In genomic region chr7:122595897-122596296, GRCm38 (mm10) we compare ENCODE assay signal across 18 mouse cellular contexts.
A peak's percentile ranks its signal among the peaks of the same experiment; 100 is the strongest.
DNase-seq lines count a peak whose midpoint lies in the region; ATAC-seq and TF ChIP-seq lines count a peak whose summit lies in the region.
"Had no signal": no experiment of that assay in that cellular context is flagged by ENCODE, and none has a peak within 500 bp of the region (broad histone marks: within the 10 kb centered on the region; RNA-seq: fewer than 3 reads in every experiment).

No protein-coding gene starts in this region.

- DNase-seq in heart, postnatal 0 days (ENCODE audit: low spot score): peak; percentile 31
- no peak for DNase-seq in heart, embryonic 10.5 days (ENCODE audit: low spot score)
- peak; percentile 41 for DNase-seq in retina, postnatal 1 day
- DNase-seq in retina, embryonic 14.5 days (ENCODE audit: low spot score): no peak
- peak; percentile 46 for DNase-seq in cerebellum, adult 9-10 months
- DNase-seq in mesoderm, embryonic 11.5 days (ENCODE audit: low read depth, low spot score): peak; percentile 19
- DNase-seq in thymus, adult 18-20 months: no peak
- DNase-seq: kidney, adult 18-20 months; kidney, postnatal 25 days; lung, postnatal 4 days; right cerebral cortex, adult 18-20 months had no signal

- TF ChIP-seq CTCF in heart, postnatal 0 days (IDR thresholded peaks at IDR 0.05; ENCODE audit: low read depth): no peak

- no peak overlapping the region for H3K4me3 ChIP-seq in heart, postnatal 0 days (ENCODE audit: low read depth, low read length)
- no peak overlapping the region for H3K4me3 ChIP-seq in heart, embryonic 10.5 days
- H3K4me3 ChIP-seq: embryonic facial prominence, embryonic 13.5 days; heart, embryonic 13.5 days; hindbrain, embryonic 15.5 days; left cerebral cortex, adult 2 months; liver, embryonic 15.5 days; midbrain, embryonic 12.5 days had no signal

- no peak overlapping the region for H3K4me2 ChIP-seq in heart, postnatal 0 days (ENCODE audit: low read depth, low read length)
- H3K4me2 ChIP-seq: embryonic facial prominence, embryonic 13.5 days; heart, embryonic 13.5 days; hindbrain, embryonic 15.5 days; liver, embryonic 15.5 days; midbrain, embryonic 12.5 days had no signal

- no peak overlapping the region for H3K9ac ChIP-seq in heart, postnatal 0 days (replicated peaks; ENCODE audit: low read depth, low read length)
- H3K9ac ChIP-seq: embryonic facial prominence, embryonic 13.5 days; heart, embryonic 13.5 days; hindbrain, embryonic 15.5 days; liver, embryonic 15.5 days; midbrain, embryonic 12.5 days had no signal

- ATAC-seq in heart, postnatal 0 days (ENCODE audit: insufficient read depth, low read depth): no peak
- ATAC-seq in inflammation-experienced regulatory T-cells, adult 6 months: no peak

- H3K4me1 ChIP-seq in heart, postnatal 0 days (ENCODE audit: control insufficient read depth, insufficient read depth): peaks cover 3% of the 10 kb centered on the region; the same call in 1 of the 2 replicates
- peaks cover 12% of the 10 kb centered on the region; the same call in 1 of the 2 replicates for H3K4me1 ChIP-seq in heart, embryonic 10.5 days
- H3K4me1 ChIP-seq: liver, embryonic 15.5 days; midbrain, embryonic 12.5 days had no signal

- H3K9me3 ChIP-seq in heart, postnatal 0 days (replicated peaks; ENCODE audit: control insufficient read depth, low read length): no peaks in the 10 kb centered on the region
- no peaks in the 10 kb centered on the region for H3K9me3 ChIP-seq in heart, embryonic 10.5 days
- H3K9me3 ChIP-seq: embryonic facial prominence, embryonic 13.5 days; heart, embryonic 13.5 days; hindbrain, embryonic 15.5 days; liver, embryonic 15.5 days; midbrain, embryonic 12.5 days had no signal

- no peaks in the 10 kb centered on the region for H3K27me3 ChIP-seq in heart, postnatal 0 days (ENCODE audit: control insufficient read depth, insufficient read depth, low read length)
- no peaks in the 10 kb centered on the region; the same call in 1 of the 2 replicates for H3K27me3 ChIP-seq in heart, embryonic 10.5 days (ENCODE audit: insufficient read depth, poor library complexity, severe bottlenecking)
- H3K27me3 ChIP-seq: embryonic facial prominence, embryonic 13.5 days; hindbrain, embryonic 15.5 days; liver, embryonic 15.5 days; midbrain, embryonic 12.5 days had no signal

- H3K27ac ChIP-seq in heart, postnatal 0 days (ENCODE audit: low read depth): no peak overlapping the region
- no peak overlapping the region; the same call in 1 of the 2 replicates for H3K27ac ChIP-seq in heart, embryonic 10.5 days
- H3K27ac ChIP-seq: embryonic facial prominence, embryonic 13.5 days; heart, embryonic 13.5 days; hindbrain, embryonic 15.5 days; left cerebral cortex, adult 2 months; liver, embryonic 15.5 days; midbrain, embryonic 12.5 days had no signal

- no peaks in the 10 kb centered on the region for H3K36me3 ChIP-seq in heart, postnatal 0 days (replicated peaks; ENCODE audit: control insufficient read depth, insufficient read depth, low read length)
- H3K36me3 ChIP-seq in heart, embryonic 10.5 days: no peaks in the 10 kb centered on the region
- H3K36me3 ChIP-seq: embryonic facial prominence, embryonic 13.5 days; heart, embryonic 13.5 days; hindbrain, embryonic 15.5 days; liver, embryonic 15.5 days; midbrain, embryonic 12.5 days had no signal

- 33% methylated on average over 10 of the region's 10 CpGs for WGBS in heart, postnatal 0 days
- 54% methylated on average over 10 of the region's 10 CpGs for WGBS in heart, embryonic 10.5 days

- no peak for TF ChIP-seq EP300 in heart, postnatal 0 days (IDR thresholded peaks at IDR 0.05; ENCODE audit: low read depth)

Comparison
In these comparisons a context has a peak if more than half of its experiments do, and no peak if none do; other contexts are left out.
1. DNase-seq: peak in heart, postnatal 0 days (single experiment), retina, postnatal 1 day (single experiment), cerebellum, adult 9-10 months (single experiment) and mesoderm, embryonic 11.5 days (single experiment); none in heart, embryonic 10.5 days (single experiment), retina, embryonic 14.5 days (single experiment) and thymus, adult 18-20 months (0 of 2).